Mouse (Mus musculus): ENCODE results near the gene AL607142.1. TPM values are rescaled to one million over a fixed set of nuclear protein-coding genes. Genes with fewer than 3 reads are reported as not detected.

The AL607142.1 gene
- polyA plus RNA-seq, 1 experiment from 2014 or later: not detected

GRCm38 (mm10) chr4:120124656-120125055, 59.9 kb downstream of the AL607142.1 start:
- WGBS (ENCODE audit: insufficient replicate concordance): 77% methylated on average over 6 of the region's 6 CpGs
- no peak overlapping the region for H3K4me2 ChIP-seq (ENCODE audit: low read depth, low read length)

GRCm38 (mm10) chr4:120126047-120126446, 61.3 kb downstream of the AL607142.1 start:
- Histone ChIP-seq H3K36me3 (replicated peaks; ENCODE audit: insufficient read depth, low read length) (no peaks in the 10 kb centered on the region), H3K4me2 (ENCODE audit: low read depth, low read length) (no peak overlapping the region), H3K27me3 (ENCODE audit: insufficient read depth, low read length) (no peaks in the 10 kb centered on the region), H3K4me1 (ENCODE audit: insufficient read depth) (no peaks in the 10 kb centered on the region; the same call in 1 of the 2 replicates), H3K27ac (ENCODE audit: low read depth) (no peak overlapping the region), H3K9me3 (ENCODE audit: low read length) (no peaks in the 10 kb centered on the region), H3K9ac (replicated peaks) (no peak overlapping the region), H3K4me3 (ENCODE audit: low read depth, low read length) (no peak overlapping the region)
- TF ChIP-seq EP300 (IDR thresholded peaks at IDR 0.05; ENCODE audit: low read depth) (no peak), CTCF (IDR thresholded peaks at IDR 0.05; ENCODE audit: low read depth) (no peak)
- ATAC-seq (no peak), DNase-seq (no peak)
- 70% methylated on average over 6 of the region's 6 CpGs for WGBS (ENCODE audit: insufficient replicate concordance)

More at GRCm38 (mm10) chr4:120124656-120125055, 59.9 kb downstream of the AL607142.1 start:
- TF ChIP-seq CTCF (IDR thresholded peaks at IDR 0.05; ENCODE audit: low read depth): no peak
- TF ChIP-seq EP300 (IDR thresholded peaks at IDR 0.05; ENCODE audit: low read depth): no peak
- Histone ChIP-seq H3K9me3 (ENCODE audit: low read length) (no peaks in the 10 kb centered on the region), H3K9ac (replicated peaks) (no peak overlapping the region), H3K4me3 (ENCODE audit: low read depth, low read length) (no peak overlapping the region), H3K27me3 (ENCODE audit: insufficient read depth, low read length) (no peaks in the 10 kb centered on the region), H3K4me1 (ENCODE audit: insufficient read depth) (no peaks in the 10 kb centered on the region; the same call in 1 of the 2 replicates), H3K27ac (ENCODE audit: low read depth) (no peak overlapping the region), H3K36me3 (replicated peaks; ENCODE audit: insufficient read depth, low read length) (no peaks in the 10 kb centered on the region)
- DNase-seq (no peak), ATAC-seq (no peak)

GRCm38 (mm10) chr4:120127333-120127732, 62.5 kb downstream of the AL607142.1 start:
- no peaks in the 10 kb centered on the region for H3K27me3 ChIP-seq (ENCODE audit: insufficient read depth, low read length)
- no peak overlapping the region for H3K27ac ChIP-seq (ENCODE audit: low read depth)
- ATAC-seq (no peak), DNase-seq (no peak)
- 77% methylated on average over 3 of the region's 3 CpGs for WGBS (ENCODE audit: insufficient replicate concordance)
- no peaks in the 10 kb centered on the region; the same call in 1 of the 2 replicates for H3K4me1 ChIP-seq (ENCODE audit: insufficient read depth)
- H3K9me3 ChIP-seq (ENCODE audit: low read length): no peaks in the 10 kb centered on the region
- TF ChIP-seq EP300 (IDR thresholded peaks at IDR 0.05; ENCODE audit: low read depth) (no peak), CTCF (IDR thresholded peaks at IDR 0.05; ENCODE audit: low read depth) (no peak)
- H3K4me3 ChIP-seq (ENCODE audit: low read depth, low read length): no peak overlapping the region
- no peaks in the 10 kb centered on the region for H3K36me3 ChIP-seq (replicated peaks; ENCODE audit: insufficient read depth, low read length)
- H3K4me2 ChIP-seq (ENCODE audit: low read depth, low read length): no peak overlapping the region
- no peak overlapping the region for H3K9ac ChIP-seq (replicated peaks)

- no peak overlapping the region for H3K4me3 ChIP-seq (ENCODE audit: low read depth, low read length)
- no peaks in the 10 kb centered on the region; the same call in 1 of the 2 replicates for H3K4me1 ChIP-seq (ENCODE audit: insufficient read depth)
- H3K4me2 ChIP-seq (ENCODE audit: low read depth, low read length): no peak overlapping the region
- DNase-seq (no peak), ATAC-seq (no peak)
- no peaks in the 10 kb centered on the region for H3K36me3 ChIP-seq (replicated peaks; ENCODE audit: insufficient read depth, low read length)
- 60% methylated on average over 4 of the region's 4 CpGs for WGBS (ENCODE audit: insufficient replicate concordance)
- H3K27me3 ChIP-seq (ENCODE audit: insufficient read depth, low read length): no peaks in the 10 kb centered on the region
- H3K9me3 ChIP-seq (ENCODE audit: low read length): no peaks in the 10 kb centered on the region
- H3K9ac ChIP-seq (replicated peaks): no peak overlapping the region
- TF ChIP-seq EP300 (IDR thresholded peaks at IDR 0.05; ENCODE audit: low read depth): no peak
- no peak for TF ChIP-seq CTCF (IDR thresholded peaks at IDR 0.05; ENCODE audit: low read depth)
- no peak overlapping the region for H3K27ac ChIP-seq (ENCODE audit: low read depth)
Measured at GRCm38 (mm10) chr4:120128033-120128432, 63.2 kb downstream of the AL607142.1 start.

GRCm38 (mm10) chr4:120129233-120129885, 64.6 kb downstream of the AL607142.1 start:
- H3K27me3 ChIP-seq (ENCODE audit: insufficient read depth, low read length): no peaks in the 10 kb centered on the region
- H3K4me3 ChIP-seq (ENCODE audit: low read depth, low read length): no peak overlapping the region
- no peak overlapping the region for H3K9ac ChIP-seq (replicated peaks)
- peak; percentile 43 for ATAC-seq
- no peaks in the 10 kb centered on the region; the same call in 1 of the 2 replicates for H3K4me1 ChIP-seq (ENCODE audit: insufficient read depth)
- no peaks in the 10 kb centered on the region for H3K9me3 ChIP-seq (ENCODE audit: low read length)
- no peak overlapping the region for H3K4me2 ChIP-seq (ENCODE audit: low read depth, low read length)
- peak; percentile 51 for DNase-seq
- no peak for TF ChIP-seq EP300 (IDR thresholded peaks at IDR 0.05; ENCODE audit: low read depth)
- peak; percentile 93 for TF ChIP-seq CTCF (IDR thresholded peaks at IDR 0.05; ENCODE audit: low read depth)
- H3K27ac ChIP-seq (ENCODE audit: low read depth): no peak overlapping the region
- H3K36me3 ChIP-seq (replicated peaks; ENCODE audit: insufficient read depth, low read length): no peaks in the 10 kb centered on the region
- WGBS (ENCODE audit: insufficient replicate concordance): 38% methylated on average over 4 of the region's 4 CpGs

GRCm38 (mm10) chr4:120130926-120131325, 66.1 kb downstream of the AL607142.1 start:
- H3K9ac ChIP-seq (replicated peaks): no peak overlapping the region
- TF ChIP-seq EP300 (IDR thresholded peaks at IDR 0.05; ENCODE audit: low read depth): no peak
- TF ChIP-seq CTCF (IDR thresholded peaks at IDR 0.05; ENCODE audit: low read depth): no peak
- 73% methylated on average over 4 of the region's 4 CpGs for WGBS (ENCODE audit: insufficient replicate concordance)
- H3K4me1 ChIP-seq (ENCODE audit: insufficient read depth): no peaks in the 10 kb centered on the region; the same call in 1 of the 2 replicates
- no peaks in the 10 kb centered on the region for H3K36me3 ChIP-seq (replicated peaks; ENCODE audit: insufficient read depth, low read length)
- H3K4me3 ChIP-seq (ENCODE audit: low read depth, low read length): no peak overlapping the region
- DNase-seq: no peak
- H3K27me3 ChIP-seq (ENCODE audit: insufficient read depth, low read length): no peaks in the 10 kb centered on the region
- no peak for ATAC-seq
- no peak overlapping the region for H3K27ac ChIP-seq (ENCODE audit: low read depth)
- no peaks in the 10 kb centered on the region for H3K9me3 ChIP-seq (ENCODE audit: low read length)
- H3K4me2 ChIP-seq (ENCODE audit: low read depth, low read length): no peak overlapping the region

Data from liver, postnatal 0 days (tissue).